Mouse (Mus musculus): ENCODE results near the gene Lman1l. TPM values are rescaled to one million over a fixed set of nuclear protein-coding genes. Genes with fewer than 3 reads are reported as not detected.
A peak's percentile ranks its signal among the peaks of the same experiment; 100 is the strongest.

The Lman1l gene
- polyA plus RNA-seq, 1 experiment from 2014 or later = not detected

- no peak overlapping the region for H3K4me2 ChIP-seq (replicated peaks; ENCODE audit: low read depth, low read length)
- no peak for ATAC-seq (ENCODE audit: insufficient number of reproducible peaks, insufficient read depth, low FRiP score, low read depth)
- H3K36me3 ChIP-seq (ENCODE audit: control insufficient read depth, insufficient read depth, low read length) = peaks cover 12% of the 10 kb centered on the region; the same call in 1 of the 2 replicates
- H3K9ac ChIP-seq (replicated peaks; ENCODE audit: low read depth, low read length) = no peak overlapping the region
- H3K27me3 ChIP-seq (ENCODE audit: control insufficient read depth, insufficient read depth, low read length) = no peaks in the 10 kb centered on the region
- H3K27ac ChIP-seq (ENCODE audit: low read length) = no peak overlapping the region
- no peaks in the 10 kb centered on the region for H3K9me3 ChIP-seq (ENCODE audit: control insufficient read depth, low read depth, low read length)
- no peak overlapping the region for H3K4me3 ChIP-seq (ENCODE audit: low read depth, low read length)
- no peaks in the 10 kb centered on the region for H3K4me1 ChIP-seq (ENCODE audit: control insufficient read depth, insufficient read depth, low read length)
Observed at GRCm38 (mm10) chr9:57574397-57574796, 46.2 kb downstream of the Lman1l start.

- H3K27ac ChIP-seq (ENCODE audit: low read length) = no peak overlapping the region
- no peaks in the 10 kb centered on the region for H3K9me3 ChIP-seq (ENCODE audit: control insufficient read depth, low read depth, low read length)
- ATAC-seq (ENCODE audit: insufficient number of reproducible peaks, insufficient read depth, low FRiP score, low read depth) = no peak
- H3K27me3 ChIP-seq (ENCODE audit: control insufficient read depth, insufficient read depth, low read length) = no peaks in the 10 kb centered on the region
- no peak overlapping the region for H3K4me3 ChIP-seq (ENCODE audit: low read depth, low read length)
- peaks cover 16% of the 10 kb centered on the region for H3K4me1 ChIP-seq (ENCODE audit: control insufficient read depth, insufficient read depth, low read length)
- H3K4me2 ChIP-seq (replicated peaks; ENCODE audit: low read depth, low read length) = no peak overlapping the region
- peaks cover 14% of the 10 kb centered on the region; the same call in 1 of the 2 replicates for H3K36me3 ChIP-seq (ENCODE audit: control insufficient read depth, insufficient read depth, low read length)
- 92% methylated on average over 6 of the region's 6 CpGs for whole genome bisulfite sequencing
- no peak overlapping the region for H3K9ac ChIP-seq (replicated peaks; ENCODE audit: low read depth, low read length)
Observed at GRCm38 (mm10) chr9:57568500-57568899, 52.1 kb downstream of the Lman1l start.

- no peak overlapping the region for H3K4me2 ChIP-seq (replicated peaks; ENCODE audit: low read depth, low read length)
- H3K9ac ChIP-seq (replicated peaks; ENCODE audit: low read depth, low read length) = no peak overlapping the region
- no peak overlapping the region for H3K27ac ChIP-seq (ENCODE audit: low read length)
- WGBS = 49% methylated on average over 8 of the region's 8 CpGs
- H3K27me3 ChIP-seq (ENCODE audit: control insufficient read depth, insufficient read depth, low read length) = no peaks in the 10 kb centered on the region
- H3K4me3 ChIP-seq (ENCODE audit: low read depth, low read length) = no peak overlapping the region
- H3K9me3 ChIP-seq (ENCODE audit: control insufficient read depth, low read depth, low read length) = no peaks in the 10 kb centered on the region
- ATAC-seq (ENCODE audit: insufficient number of reproducible peaks, insufficient read depth, low FRiP score, low read depth) = no peak
- peaks cover 29% of the 10 kb centered on the region for H3K4me1 ChIP-seq (ENCODE audit: control insufficient read depth, insufficient read depth, low read length)
- H3K36me3 ChIP-seq (ENCODE audit: control insufficient read depth, insufficient read depth, low read length) = peaks cover 14% of the 10 kb centered on the region; the same call in 1 of the 2 replicates
Observed at GRCm38 (mm10) chr9:57566846-57567245, 53.7 kb downstream of the Lman1l start.

GRCm38 (mm10) chr9:57565741-57566221 lies 54.8 kb downstream of the Lman1l start:
- Histone ChIP-seq H3K27ac (ENCODE audit: low read length) (peak overlapping the region; percentile 46; the same call in 1 of the 2 replicates), H3K4me3 (ENCODE audit: low read depth, low read length) (no peak overlapping the region), H3K4me2 (replicated peaks; ENCODE audit: low read depth, low read length) (no peak overlapping the region), H3K9me3 (ENCODE audit: control insufficient read depth, low read depth, low read length) (no peaks in the 10 kb centered on the region), H3K9ac (replicated peaks; ENCODE audit: low read depth, low read length) (no peak overlapping the region), H3K36me3 (ENCODE audit: control insufficient read depth, insufficient read depth, low read length) (peaks cover 12% of the 10 kb centered on the region; the same call in 1 of the 2 replicates), H3K4me1 (ENCODE audit: control insufficient read depth, insufficient read depth, low read length) (peaks cover 35% of the 10 kb centered on the region), H3K27me3 (ENCODE audit: control insufficient read depth, insufficient read depth, low read length) (no peaks in the 10 kb centered on the region)
- WGBS = 37% methylated on average over 10 of the region's 10 CpGs
- ATAC-seq (ENCODE audit: insufficient number of reproducible peaks, insufficient read depth, low FRiP score, low read depth) = no peak

GRCm38 (mm10) chr9:57564609-57565008 lies 56.0 kb downstream of the Lman1l start:
- no peak overlapping the region for H3K27ac ChIP-seq (ENCODE audit: low read length)
- peaks cover 11% of the 10 kb centered on the region; the same call in 1 of the 2 replicates for H3K36me3 ChIP-seq (ENCODE audit: control insufficient read depth, insufficient read depth, low read length)
- no peak overlapping the region for H3K4me3 ChIP-seq (ENCODE audit: low read depth, low read length)
- no peaks in the 10 kb centered on the region for H3K9me3 ChIP-seq (ENCODE audit: control insufficient read depth, low read depth, low read length)
- ATAC-seq (ENCODE audit: insufficient number of reproducible peaks, insufficient read depth, low FRiP score, low read depth) = no peak
- no peak overlapping the region for H3K4me2 ChIP-seq (replicated peaks; ENCODE audit: low read depth, low read length)
- H3K9ac ChIP-seq (replicated peaks; ENCODE audit: low read depth, low read length) = no peak overlapping the region
- peaks cover 40% of the 10 kb centered on the region for H3K4me1 ChIP-seq (ENCODE audit: control insufficient read depth, insufficient read depth, low read length)
- no peaks in the 10 kb centered on the region for H3K27me3 ChIP-seq (ENCODE audit: control insufficient read depth, insufficient read depth, low read length)
- WGBS = 84% methylated on average over 6 of the region's 6 CpGs

- peak overlapping the region; percentile 4; the same call in 1 of the 2 replicates for H3K4me3 ChIP-seq (ENCODE audit: low read depth, low read length)
- no peaks in the 10 kb centered on the region for H3K9me3 ChIP-seq (ENCODE audit: control insufficient read depth, low read depth, low read length)
- H3K27me3 ChIP-seq (ENCODE audit: control insufficient read depth, insufficient read depth, low read length) = no peaks in the 10 kb centered on the region
- no peaks in the 10 kb centered on the region; the same call in 1 of the 2 replicates for H3K36me3 ChIP-seq (ENCODE audit: control insufficient read depth, insufficient read depth, low read length)
- H3K4me1 ChIP-seq (ENCODE audit: control insufficient read depth, insufficient read depth, low read length) = peaks cover 40% of the 10 kb centered on the region
- H3K9ac ChIP-seq (replicated peaks; ENCODE audit: low read depth, low read length) = no peak overlapping the region
- peak overlapping the region; percentile 83 for H3K4me2 ChIP-seq (replicated peaks; ENCODE audit: low read depth, low read length)
- peak overlapping the region; percentile 82 for H3K27ac ChIP-seq (ENCODE audit: low read length)
- 50% methylated on average over 4 of the region's 4 CpGs for WGBS
- ATAC-seq (ENCODE audit: insufficient number of reproducible peaks, insufficient read depth, low FRiP score, low read depth) = peak; percentile 70; the same call in 1 of the 2 replicates
Observed at GRCm38 (mm10) chr9:57562896-57563372, 57.6 kb downstream of the Lman1l start.

GRCm38 (mm10) chr9:57561711-57562099 lies 58.9 kb downstream of the Lman1l start:
- peaks cover 34% of the 10 kb centered on the region for H3K4me1 ChIP-seq (ENCODE audit: control insufficient read depth, insufficient read depth, low read length)
- ATAC-seq (ENCODE audit: insufficient number of reproducible peaks, insufficient read depth, low FRiP score, low read depth) = no peak
- no peaks in the 10 kb centered on the region for H3K27me3 ChIP-seq (ENCODE audit: control insufficient read depth, insufficient read depth, low read length)
- H3K4me2 ChIP-seq (replicated peaks; ENCODE audit: low read depth, low read length) = peak overlapping the region; percentile 83
- H3K27ac ChIP-seq (ENCODE audit: low read length) = peak overlapping the region; percentile 82; the same call in 1 of the 2 replicates
- no peaks in the 10 kb centered on the region for H3K36me3 ChIP-seq (ENCODE audit: control insufficient read depth, insufficient read depth, low read length)
- H3K9ac ChIP-seq (replicated peaks; ENCODE audit: low read depth, low read length) = no peak overlapping the region
- H3K4me3 ChIP-seq (ENCODE audit: low read depth, low read length) = peak overlapping the region; percentile 50
- WGBS = 78% methylated on average over 13 of the region's 13 CpGs
- H3K9me3 ChIP-seq (ENCODE audit: control insufficient read depth, low read depth, low read length) = no peaks in the 10 kb centered on the region

- Histone ChIP-seq H3K36me3 (ENCODE audit: control insufficient read depth, insufficient read depth, low read length) (no peaks in the 10 kb centered on the region), H3K4me1 (ENCODE audit: control insufficient read depth, insufficient read depth, low read length) (peaks cover 32% of the 10 kb centered on the region), H3K4me2 (replicated peaks; ENCODE audit: low read depth, low read length) (peak within 1 kb of the TSS; percentile 83), H3K4me3 (ENCODE audit: low read depth, low read length) (peak within 1 kb of the TSS; percentile 50), H3K9me3 (ENCODE audit: control insufficient read depth, low read depth, low read length) (no peaks in the 10 kb centered on the region), H3K9ac (replicated peaks; ENCODE audit: low read depth, low read length) (peak within 1 kb of the TSS; percentile 15), H3K27me3 (ENCODE audit: control insufficient read depth, insufficient read depth, low read length) (no peaks in the 10 kb centered on the region), H3K27ac (ENCODE audit: low read length) (peak within 1 kb of the TSS; percentile 82; the same call in 1 of the 2 replicates)
- 1% methylated on average over 37 of the region's 37 CpGs for WGBS
- ATAC-seq (ENCODE audit: insufficient number of reproducible peaks, insufficient read depth, low FRiP score, low read depth) = peak; percentile 98
Observed at GRCm38 (mm10) chr9:57560861-57561710, 59.5 kb downstream of the Lman1l start, which contains the start of gene Scamp2. Scamp2 (plus strand) TSS chr9:57560943.
